Mouse (Mus musculus) hindbrain, embryonic 11.5 days (tissue): ENCODE results near the gene Zfx. TPM values are rescaled to one million over a fixed set of nuclear protein-coding genes. Genes with fewer than 3 reads are reported as not detected.

Experiments
- ATAC-seq: fragments of 200-750 bp; cut with Nextera tagmentation; 2 replicates; pipeline ENCODE4 v1.8.0; 2017; ENCODE audit warnings: mild to moderate bottlenecking, moderate TSS enrichment, moderate library complexity; ENCODE audit not compliant: low FRiP score
- DNase-seq: peaks from one replicate; pipeline ENCODE4 v3.0.0-alpha.2; 2015; ENCODE audit warnings: low spot score
- H3K27ac ChIP-seq: fragments of 300-500 bp; sonication (generic); 2 replicates; pipeline ENCODE4 v1.5.1; 2014; ENCODE audit warnings: mild to moderate bottlenecking, low read depth, low read length
- H3K27me3 ChIP-seq: fragments of 300-500 bp; sonication (generic); 2 replicates; pipeline ENCODE4 v1.6.1; 2014; ENCODE audit warnings: mild to moderate bottlenecking, low read length, moderate library complexity, mixed read lengths; ENCODE audit not compliant: control insufficient read depth, insufficient read depth
- H3K36me3 ChIP-seq: fragments of 300-500 bp; sonication (generic); 2 replicates; pipeline ENCODE4 v1.6.1; 2014; ENCODE audit warnings: mild to moderate bottlenecking, low read length, moderate library complexity, mixed read lengths; ENCODE audit not compliant: control insufficient read depth, insufficient read depth
- H3K4me1 ChIP-seq: fragments of 300-500 bp; sonication (generic); replicated peaks from 2 replicates; pipeline ENCODE4 v1.6.1; 2014; ENCODE audit warnings: low read length, mixed read lengths; ENCODE audit not compliant: control insufficient read depth, insufficient read depth
- H3K4me2 ChIP-seq: fragments of 300-500 bp; sonication (generic); replicated peaks from 2 replicates; pipeline ENCODE4 v1.6.1; 2014; ENCODE audit warnings: mild to moderate bottlenecking, low read depth, low read length
- H3K4me3 ChIP-seq: fragments of 300-500 bp; sonication (generic); 2 replicates; pipeline ENCODE4 v1.5.1; 2014; ENCODE audit warnings: low read depth, low read length
- H3K9ac ChIP-seq: fragments of 300-500 bp; sonication (generic); 2 replicates; pipeline ENCODE4 v1.6.1; 2014; ENCODE audit warnings: low read depth, low read length
- H3K9me3 ChIP-seq: fragments of 300-500 bp; sonication (generic); 2 replicates; pipeline ENCODE4 v1.6.1; 2016; ENCODE audit warnings: low read length; ENCODE audit not compliant: control insufficient read depth
- WGBS: fragments of 180-500 bp; shearing (Covaris S2); extraction: QIAGEN DNeasy Blood & Tissue Kit; methylation state at CpG from one replicate; pipeline ENCODE4 v1.1.7; 2014; 5-methylcytosine and 5-hydroxymethylcytosine counted together
- polyA plus RNA-seq: library from polyadenylated mRNA; unstranded; fragments of >200 nt; fragmentation: Nextera tagmentation; extraction: Ambion mirVana; gene quantifications from 2 replicates; pipeline ENCODE4 v1.2.1, GENCODE M21; 2014

Zfx gene
- polyA plus RNA-seq, 1 experiment from 2014 or later = 30.6 TPM

- H3K4me3 ChIP-seq = no peak overlapping the region
- 56% methylated on average over 5 of the region's 5 CpGs for WGBS
- no peak overlapping the region for H3K4me2 ChIP-seq
- no peak overlapping the region for H3K27ac ChIP-seq
- no peaks in the 10 kb centered on the region for H3K36me3 ChIP-seq
- H3K9ac ChIP-seq = no peak overlapping the region
- no peaks in the 10 kb centered on the region for H3K4me1 ChIP-seq
- no peaks in the 10 kb centered on the region; the same call in 1 of the 2 replicates for H3K27me3 ChIP-seq
- no peak for ATAC-seq
- no peaks in the 10 kb centered on the region for H3K9me3 ChIP-seq
- no peak for DNase-seq
These were observed 75.5 kb downstream of the Zfx start for GRCm38 (mm10) chrX:94048048-94048447.

- no peak overlapping the region for H3K9ac ChIP-seq
- no peak for ATAC-seq
- H3K4me2 ChIP-seq = no peak overlapping the region
- H3K4me1 ChIP-seq = no peaks in the 10 kb centered on the region
- WGBS = 88% methylated on average over 5 of the region's 5 CpGs
- no peaks in the 10 kb centered on the region for H3K9me3 ChIP-seq
- no peak for DNase-seq
- H3K27me3 ChIP-seq = no peaks in the 10 kb centered on the region; the same call in 1 of the 2 replicates
- H3K4me3 ChIP-seq = no peak overlapping the region
- H3K36me3 ChIP-seq = no peaks in the 10 kb centered on the region
- no peak overlapping the region for H3K27ac ChIP-seq
These were observed 76.1 kb downstream of the Zfx start for GRCm38 (mm10) chrX:94047381-94047780.

GRCm38 (mm10) chrX:94032937-94033336, 90.6 kb downstream of the Zfx start:
- Histone ChIP-seq H3K27me3 (no peaks in the 10 kb centered on the region), H3K4me3 (no peak overlapping the region), H3K4me2 (no peak overlapping the region), H3K9ac (no peak overlapping the region), H3K4me1 (no peaks in the 10 kb centered on the region), H3K27ac (no peak overlapping the region), H3K9me3 (no peaks in the 10 kb centered on the region), H3K36me3 (no peaks in the 10 kb centered on the region)
- no peak for ATAC-seq
- peak; percentile 40 for DNase-seq
- 32% methylated on average over 11 of the region's 11 CpGs for WGBS

GRCm38 (mm10) chrX:94030081-94030480, 93.4 kb downstream of the Zfx start:
- ATAC-seq (no peak), DNase-seq (no peak)
- WGBS = 70% methylated on average over 7 of the region's 7 CpGs
- no peaks in the 10 kb centered on the region for H3K9me3 ChIP-seq
- no peak overlapping the region for H3K4me3 ChIP-seq
- no peaks in the 10 kb centered on the region; the same call in 1 of the 2 replicates for H3K27me3 ChIP-seq
- no peak overlapping the region for H3K27ac ChIP-seq
- no peaks in the 10 kb centered on the region for H3K4me1 ChIP-seq
- no peak overlapping the region for H3K9ac ChIP-seq
- H3K4me2 ChIP-seq = no peak overlapping the region
- no peaks in the 10 kb centered on the region for H3K36me3 ChIP-seq

Other genes with a start within 250 kb of the Zfx start
- 0.07 TPM in 1 of 2 replicates, not detected in the other for gene AU015836, start 155.0 kb downstream of the Zfx start, polyA plus RNA-seq
- gene Eif2s3x, start 89.2 kb upstream of the Zfx start, polyA plus RNA-seq = 103 and 133 TPM in 2 replicates
- 12.1 and 12.2 TPM in 2 replicates for gene Klhl15, start 110.9 kb upstream of the Zfx start, polyA plus RNA-seq
- gene Fam90a1b, start 243.1 kb upstream of the Zfx start, polyA plus RNA-seq = 0.25 TPM in 1 of 2 replicates, not detected in the other
- 123 and 127 TPM in 2 replicates for gene Apoo, start 243.4 kb upstream of the Zfx start, polyA plus RNA-seq